Mouse (Mus musculus) adrenal gland, adult 2 months (tissue): ENCODE measurements around the gene Gm9887. TPM values are rescaled to one million over a fixed set of nuclear protein-coding genes. Genes with fewer than 3 reads are reported as not detected.

ENCODE experiments used
- DNase-seq: peaks from one replicate; pipeline ENCODE4 v3.0.0; 2021
- long read RNA-seq: library from polyadenylated mRNA; stranded (forward); transcript quantifications from one replicate; pipeline ENCODE4 v2.0.0, GENCODE M21; 2021
- polyA plus RNA-seq: library from polyadenylated mRNA; depleted of rRNA; stranded (reverse); fragments of >200 nt; gene quantifications from 2 replicates; pipeline ENCODE4 v1.2.3, GENCODE M21; 2012; rRNA removed
- total RNA-seq, 2 experiments: library from RNA; stranded (reverse); gene quantifications; 2 replicates each; pipeline ENCODE4 v1.2.3; 2021

Gm9887 gene
- total RNA-seq = 1 to 10 TPM; 1.2 TPM
- polyA plus RNA-seq = 3.8 and 3.9 TPM in 2 replicates
- long read RNA-seq = 0 reads

- DNase-seq = peak; percentile 99
These were observed at the start of gene Gm9887, which contains the start of gene Arf6 for GRCm38 (mm10) chr12:69371854-69372671. Gm9887 (minus strand) TSS chr12:69372458. Arf6 (plus strand) TSS chr12:69372150.

GRCm38 (mm10) chr12:69420716-69421115 is 48.5 kb upstream of the Gm9887 start:
- DNase-seq = no peak

- peak; percentile 32 for DNase-seq
These were observed 47.3 kb upstream of the Gm9887 start for GRCm38 (mm10) chr12:69419606-69420005.

- peak; percentile 42 for DNase-seq
These were observed 46.9 kb upstream of the Gm9887 start for GRCm38 (mm10) chr12:69419017-69419605.

- DNase-seq = no peak
These were observed 46.3 kb upstream of the Gm9887 start for GRCm38 (mm10) chr12:69418606-69419005.

GRCm38 (mm10) chr12:69417701-69418291 is 45.5 kb upstream of the Gm9887 start:
- no peak for DNase-seq

GRCm38 (mm10) chr12:69416793-69417192 is 44.5 kb upstream of the Gm9887 start:
- DNase-seq = no peak

- DNase-seq = no peak
These were observed 42.7 kb upstream of the Gm9887 start for GRCm38 (mm10) chr12:69414826-69415572.

GRCm38 (mm10) chr12:69413303-69413702 is 41.0 kb upstream of the Gm9887 start:
- DNase-seq = no peak

GRCm38 (mm10) chr12:69411936-69412335 is 39.7 kb upstream of the Gm9887 start:
- no peak for DNase-seq

- no peak for DNase-seq
These were observed 38.5 kb upstream of the Gm9887 start for GRCm38 (mm10) chr12:69410767-69411166.

GRCm38 (mm10) chr12:69402594-69403167 is 30.4 kb upstream of the Gm9887 start:
- DNase-seq = no peak

- DNase-seq = no peak
These were observed 29.8 kb upstream of the Gm9887 start for GRCm38 (mm10) chr12:69402100-69402499.

- no peak for DNase-seq
These were observed 28.6 kb upstream of the Gm9887 start for GRCm38 (mm10) chr12:69400871-69401286.

- no peak for DNase-seq
These were observed 28.1 kb upstream of the Gm9887 start for GRCm38 (mm10) chr12:69400367-69400766.

- DNase-seq = no peak
These were observed 22.2 kb upstream of the Gm9887 start for GRCm38 (mm10) chr12:69394456-69394855.

GRCm38 (mm10) chr12:69393076-69393475 is 20.8 kb upstream of the Gm9887 start:
- no peak for DNase-seq

- peak; percentile 58 for DNase-seq
These were observed 17.9 kb upstream of the Gm9887 start for GRCm38 (mm10) chr12:69390000-69390698.

GRCm38 (mm10) chr12:69389273-69389938 is 17.1 kb upstream of the Gm9887 start:
- no peak for DNase-seq

GRCm38 (mm10) chr12:69388321-69388869 is 16.1 kb upstream of the Gm9887 start:
- no peak for DNase-seq
